Mouse (Mus musculus) MEL (cell line): ENCODE results near the gene Lcn8. TPM values are rescaled to one million over a fixed set of nuclear protein-coding genes. Genes with fewer than 3 reads are reported as not detected.

ENCODE experiments used
- DNase-seq: peaks from one replicate; pipeline ENCODE4 v3.0.0; 2011; ENCODE audit warnings: low read depth, low spot score
- H3K27ac ChIP-seq: 2 replicates; pipeline ENCODE4 v1.5.1; 2012; ENCODE audit warnings: low read depth, mild to moderate bottlenecking, control low read depth, low read length, moderate library complexity; ENCODE audit not compliant: control insufficient read depth
- H3K27me3 ChIP-seq, 2 experiments: fragments of 150-350 bp in 1 of 2; sonication (generic) in 1 of 2; 2 replicates each; pipeline ENCODE4 v1.6.1; 2012; ENCODE audit warnings: low read length in 2 of 2, mild to moderate bottlenecking in 2 of 2, improper control_type of control experiment in 1 of 2, moderate library complexity in 1 of 2; ENCODE audit not compliant: insufficient read depth in 2 of 2, control insufficient read depth in 1 of 2
- H3K36me3 ChIP-seq, 2 experiments: 2 replicates each; pipeline ENCODE4 v1.6.1; 2012 to 2014; ENCODE audit warnings: low read length in 2 of 2, improper control_type of control experiment in 1 of 2, inconsistent platforms in 1 of 2, mild to moderate bottlenecking in 1 of 2; ENCODE audit not compliant: insufficient read depth in 2 of 2, control insufficient read depth in 1 of 2
- H3K4me1 ChIP-seq, 2 experiments: fragments of 150-350 bp in 1 of 2; sonication (generic) in 1 of 2; 2 replicates each; pipeline ENCODE4 v1.6.1; 2012; ENCODE audit warnings: low read length in 2 of 2, improper control_type of control experiment in 1 of 2, mild to moderate bottlenecking in 1 of 2; ENCODE audit not compliant: insufficient read depth in 2 of 2, control insufficient read depth in 1 of 2
- H3K4me3 ChIP-seq, 2 experiments: fragments of 150-350 bp in 1 of 2; sonication (generic) in 1 of 2; 2 replicates each; pipeline ENCODE4 v1.5.1; 2012; ENCODE audit warnings: low read depth in 2 of 2, low read length in 2 of 2, mild to moderate bottlenecking in 2 of 2, moderate library complexity in 2 of 2, control low read depth in 1 of 2, improper control_type of control experiment in 1 of 2; ENCODE audit not compliant: control insufficient read depth in 1 of 2, insufficient read depth in 1 of 2
- H3K79me2 ChIP-seq: 2 replicates; pipeline ENCODE4 v1.6.1; 2012; ENCODE audit warnings: mild to moderate bottlenecking, low read length, moderate library complexity; ENCODE audit not compliant: control insufficient read depth, poor library complexity, insufficient read depth
- H3K9ac ChIP-seq: 2 replicates; pipeline ENCODE4 v1.6.1; 2012; ENCODE audit warnings: low read depth, mild to moderate bottlenecking, control low read depth, low read length, moderate library complexity; ENCODE audit not compliant: control insufficient read depth, poor library complexity, severe bottlenecking
- H3K9me3 ChIP-seq: fragments of 150-350 bp; sonication (generic); replicated peaks from 2 replicates; pipeline ENCODE4 v1.6.1; 2012; ENCODE audit warnings: mild to moderate bottlenecking, low read length, improper control_type of control experiment, moderate library complexity; ENCODE audit not compliant: insufficient read depth
- BHLHE40 ChIP-seq: IDR thresholded peaks from 2 replicates; pipeline ENCODE4 v1.6.1; 2012; ENCODE audit warnings: low read depth, mild to moderate bottlenecking, inconsistent platforms, low read length, improper control_type of control experiment, borderline replicate concordance
- CTCF ChIP-seq, 3 experiments: IDR thresholded peaks in 2 of 3; conservative IDR thresholded peaks in 1 of 3; 2 replicates each; pipeline ENCODE4 v1.5.1; 2011 to 2012; ENCODE audit warnings: low read length in 3 of 3, low read depth in 2 of 3, mild to moderate bottlenecking in 2 of 3, improper control_type of control experiment in 1 of 3, inconsistent platforms in 1 of 3, mixed read lengths in 1 of 3, moderate library complexity in 1 of 3; ENCODE audit not compliant: control insufficient read depth in 1 of 3, insufficient read depth in 1 of 3, poor library complexity in 1 of 3, severe bottlenecking in 1 of 3
- ELF1 ChIP-seq: IDR thresholded peaks from 2 replicates; pipeline ENCODE4 v1.6.1; 2014; ENCODE audit warnings: low read depth, mild to moderate bottlenecking, inconsistent platforms, low read length, improper control_type of control experiment, moderate library complexity
- EP300 ChIP-seq, 2 experiments: IDR thresholded peaks; 2 replicates each; pipeline ENCODE4 v1.6.1; 2011; ENCODE audit warnings: improper control_type of control experiment in 2 of 2, low read length in 2 of 2, low read depth in 1 of 2, mild to moderate bottlenecking in 1 of 2
- GATA1 ChIP-seq: IDR thresholded peaks from 2 replicates; pipeline ENCODE4 v1.6.1; 2011; ENCODE audit warnings: low read depth, low read length, improper control_type of control experiment
- HCFC1 ChIP-seq: IDR thresholded peaks from 2 replicates; pipeline ENCODE4 v1.6.1; 2012; ENCODE audit warnings: low read depth, mild to moderate bottlenecking, inconsistent platforms, low read length, improper control_type of control experiment, moderate library complexity
- JUND ChIP-seq: IDR thresholded peaks from 2 replicates; pipeline ENCODE4 v1.6.1; 2011; ENCODE audit warnings: low read depth, mild to moderate bottlenecking, improper control_type of control experiment, low read length
- KAT2A ChIP-seq: conservative IDR thresholded peaks from 2 replicates; pipeline ENCODE4 v1.6.1; 2012; ENCODE audit warnings: low read depth, low read length, improper control_type of control experiment, inconsistent platforms
- MAX ChIP-seq: IDR thresholded peaks from 2 replicates; pipeline ENCODE4 v1.6.1; 2011; ENCODE audit warnings: low read length, improper control_type of control experiment
- MAZ ChIP-seq: IDR thresholded peaks from 2 replicates; pipeline ENCODE4 v1.6.1; 2012; ENCODE audit warnings: low read depth, mild to moderate bottlenecking, inconsistent platforms, low read length, improper control_type of control experiment
- MEF2A ChIP-seq: IDR thresholded peaks from 2 replicates; pipeline ENCODE4 v1.6.1; 2014; ENCODE audit warnings: low read depth, mild to moderate bottlenecking, inconsistent platforms, low read length, improper control_type of control experiment; ENCODE audit not compliant: poor library complexity, insufficient replicate concordance, severe bottlenecking; ENCODE audit errors: extremely low read depth
- MXI1 ChIP-seq: IDR thresholded peaks from 2 replicates; pipeline ENCODE4 v1.6.1; 2011; ENCODE audit warnings: mild to moderate bottlenecking, low read depth, low read length, improper control_type of control experiment
- MYC ChIP-seq: IDR thresholded peaks from 2 replicates; pipeline ENCODE4 v1.6.1; 2011; ENCODE audit warnings: low read depth, mild to moderate bottlenecking, low read length, improper control_type of control experiment, moderate library complexity
- NELFE ChIP-seq: IDR thresholded peaks from 2 replicates; pipeline ENCODE4 v1.6.1; 2011; ENCODE audit warnings: low read depth, low read length, improper control_type of control experiment
- POLR2A ChIP-seq, 2 experiments: IDR thresholded peaks; 2 replicates each; pipeline ENCODE4 v1.6.1; 2011 to 2012; ENCODE audit warnings: low read length in 2 of 2, mild to moderate bottlenecking in 2 of 2, control low read depth in 1 of 2, improper control_type of control experiment in 1 of 2, low read depth in 1 of 2, moderate library complexity in 1 of 2; ENCODE audit not compliant: control insufficient read depth in 1 of 2, insufficient read depth in 1 of 2, poor library complexity in 1 of 2
- POLR2AphosphoS2 ChIP-seq: IDR thresholded peaks from 2 replicates; pipeline ENCODE4 v1.6.1; 2011; ENCODE audit warnings: low read length, improper control_type of control experiment
- RAD21 ChIP-seq: IDR thresholded peaks from 2 replicates; pipeline ENCODE4 v1.6.1; 2011; ENCODE audit warnings: mild to moderate bottlenecking, low read depth, low read length, improper control_type of control experiment
- RCOR1 ChIP-seq: IDR thresholded peaks from 2 replicates; pipeline ENCODE4 v1.6.1; 2012; ENCODE audit warnings: low read depth, mild to moderate bottlenecking, inconsistent platforms, low read length, improper control_type of control experiment
- SMC3 ChIP-seq: IDR thresholded peaks from 2 replicates; pipeline ENCODE4 v1.6.1; 2011; ENCODE audit warnings: low read depth, low read length, improper control_type of control experiment
- TCF12 ChIP-seq: IDR thresholded peaks from 2 replicates; pipeline ENCODE4 v1.6.1; 2014; ENCODE audit warnings: low read depth, mild to moderate bottlenecking, inconsistent platforms, low read length, improper control_type of control experiment, moderate library complexity
- UBTF ChIP-seq: IDR thresholded peaks from 2 replicates; pipeline ENCODE4 v1.6.1; 2012; ENCODE audit warnings: low read depth, mild to moderate bottlenecking, inconsistent platforms, low read length, improper control_type of control experiment, moderate library complexity, borderline replicate concordance; ENCODE audit not compliant: insufficient read depth
- USF1 ChIP-seq: IDR thresholded peaks from 2 replicates; pipeline ENCODE4 v1.6.1; 2014; ENCODE audit warnings: low read depth, mild to moderate bottlenecking, inconsistent platforms, low read length, improper control_type of control experiment, moderate library complexity
- ZC3H11A ChIP-seq: IDR thresholded peaks from 2 replicates; pipeline ENCODE4 v1.6.1; 2012; ENCODE audit warnings: low read depth, mild to moderate bottlenecking, inconsistent platforms, low read length, improper control_type of control experiment
- ZNF384 ChIP-seq: IDR thresholded peaks from 2 replicates; pipeline ENCODE4 v1.6.1; 2012; ENCODE audit warnings: low read depth, mild to moderate bottlenecking, inconsistent platforms, low read length, improper control_type of control experiment
- polyA plus RNA-seq, 2 experiments: library from polyadenylated mRNA; stranded (reverse) in 1 of 2; unstranded in 1 of 2; fragments of >175 nt in 1 of 2; fragments of >200 nt in 1 of 2; gene quantifications; 2 replicates each; pipeline versions ENCODE4 v1.2.1 to v1.2.4; 2012; ENCODE audit warnings: low replicate concordance in 2 of 2, low read depth in 1 of 2; ENCODE audit not compliant: insufficient read length in 2 of 2, insufficient read depth in 1 of 2, missing spikeins in 1 of 2
- total RNA-seq: library from RNA; depleted of rRNA; stranded (reverse); fragments of 300-350 nt; gene quantifications from 2 replicates; pipeline ENCODE4 v1.2.3, GENCODE M21; 2012

Gene Lcn8
- total and polyA plus RNA-seq, 3 experiments: not detected

GRCm38 (mm10) chr2:25654502-25654901, 1.6 kb downstream of the Lcn8 start:
- no peaks in the 10 kb centered on the region for H3K9me3 ChIP-seq
- peaks cover 10 to 20% of the 10 kb centered on the region in 2 experiments; a peak in 3 of 4 replicates for H3K27me3 ChIP-seq
- H3K36me3 ChIP-seq: no peaks in the 10 kb centered on the region
- no peak overlapping the region for H3K27ac ChIP-seq
- TF ChIP-seq POLR2A (IDR thresholded peaks at IDR 0.05; ENCODE audit: control insufficient read depth in 1 of 2, insufficient read depth in 1 of 2, low read depth in 1 of 2, low read length in 2 of 2, poor library complexity in 1 of 2): no peak
- no peak for TF ChIP-seq HCFC1
- TF ChIP-seq CTCF (IDR thresholded peaks at IDR 0.05 in 2 of 3, conservative IDR thresholded peaks at IDR 0.05 in 1 of 3; ENCODE audit: control insufficient read depth in 1 of 3, insufficient read depth in 1 of 3, low read depth in 2 of 3, low read length in 3 of 3, poor library complexity in 1 of 3, severe bottlenecking in 1 of 3): no peak
- TF ChIP-seq MYC: no peak
- TF ChIP-seq ZNF384: no peak
- no peak for TF ChIP-seq USF1
- no peak for TF ChIP-seq KAT2A
- TF ChIP-seq UBTF: no peak
- no peak for TF ChIP-seq EP300 (IDR thresholded peaks at IDR 0.05; ENCODE audit: low read depth in 1 of 2, low read length in 2 of 2)
- TF ChIP-seq GATA1: no peak
- no peak for TF ChIP-seq MEF2A
- TF ChIP-seq JUND: no peak
- no peaks in the 10 kb centered on the region for H3K79me2 ChIP-seq
- no peak for DNase-seq
- H3K9ac ChIP-seq: no peak overlapping the region
- H3K4me1 ChIP-seq: no peaks in the 10 kb centered on the region
- no peak overlapping the region for H3K4me3 ChIP-seq

DNA sequence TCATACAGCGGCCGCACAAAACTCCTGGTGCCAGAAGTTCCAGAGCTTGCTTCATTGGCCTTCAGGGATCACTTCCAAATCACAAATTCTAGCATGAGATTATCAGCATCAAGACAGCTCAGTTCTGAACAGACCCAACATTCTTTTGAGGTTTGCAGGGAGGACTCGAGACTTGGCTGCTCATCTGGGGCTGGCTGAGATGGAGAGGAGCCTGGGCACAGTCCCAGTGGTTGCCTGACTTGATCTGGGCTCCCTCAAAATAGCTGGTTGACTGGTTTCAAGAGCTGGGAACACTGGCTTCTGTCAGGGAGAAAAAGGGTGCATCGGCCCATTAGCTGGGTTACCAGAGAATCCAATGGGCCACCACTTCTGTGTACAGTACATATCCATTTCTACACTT, 3.8 kb downstream of the Lcn8 start:
- Histone ChIP-seq H3K9me3 (no peaks in the 10 kb centered on the region), H3K4me1 (no peaks in the 10 kb centered on the region)

More for the DNA sequence above, 3.8 kb downstream of the Lcn8 start:
- peaks cover 10 to 20% of the 10 kb centered on the region in 2 experiments; a peak in 3 of 4 replicates for H3K27me3 ChIP-seq
- H3K36me3 ChIP-seq: no peaks in the 10 kb centered on the region
- no peak overlapping the region for H3K9ac ChIP-seq
- TF ChIP-seq BHLHE40 (no peak), MAX (no peak), MXI1 (no peak), MAZ (no peak), POLR2A (IDR thresholded peaks at IDR 0.05; ENCODE audit: control insufficient read depth in 1 of 2, insufficient read depth in 1 of 2, low read depth in 1 of 2, low read length in 2 of 2, poor library complexity in 1 of 2) (no peak), KAT2A (no peak), NELFE (no peak), RAD21 (no peak), MYC (no peak), ZC3H11A (no peak), POLR2AphosphoS2 (no peak), SMC3 (no peak), TCF12 (no peak), ELF1 (no peak), RCOR1 (no peak)
- H3K27ac ChIP-seq: no peak overlapping the region
- DNase-seq: no peak
- no peaks in the 10 kb centered on the region for H3K79me2 ChIP-seq
- H3K4me3 ChIP-seq: no peak overlapping the region
